Mouse (Mus musculus) forebrain, embryonic 11.5 days (tissue): ENCODE data around the gene Taf9. TPM values are rescaled to one million over a fixed set of nuclear protein-coding genes. Genes with fewer than 3 reads are reported as not detected.
A peak's percentile ranks its signal among the peaks of the same experiment; 100 is the strongest.

ENCODE experiments used
- ATAC-seq: fragments of 200-750 bp; cut with Nextera tagmentation; replicated peaks from 2 replicates; pipeline ENCODE4 v1.8.0; 2017; ENCODE audit warnings: moderate TSS enrichment; ENCODE audit not compliant: low FRiP score
- DNase-seq: peaks from one replicate; pipeline ENCODE4 v3.0.0-alpha.2; 2017; ENCODE audit warnings: low spot score
- H3K27ac ChIP-seq: fragments of 300-500 bp; sonication (generic); 2 replicates; pipeline ENCODE4 v1.5.1; 2014; ENCODE audit warnings: low read depth, low read length
- H3K27me3 ChIP-seq: fragments of 300-500 bp; sonication (generic); 2 replicates; pipeline ENCODE4 v1.6.1; 2014; ENCODE audit warnings: mild to moderate bottlenecking, low read length, mixed read lengths; ENCODE audit not compliant: control insufficient read depth, insufficient read depth
- H3K36me3 ChIP-seq: fragments of 300-500 bp; sonication (generic); 2 replicates; pipeline ENCODE4 v1.6.1; 2014; ENCODE audit warnings: mild to moderate bottlenecking, low read length, moderate library complexity, mixed read lengths; ENCODE audit not compliant: control insufficient read depth, insufficient read depth
- H3K4me1 ChIP-seq: fragments of 300-500 bp; sonication (generic); replicated peaks from 2 replicates; pipeline ENCODE4 v1.6.1; 2014; ENCODE audit warnings: low read length, mixed read lengths; ENCODE audit not compliant: control insufficient read depth, insufficient read depth
- H3K4me2 ChIP-seq: fragments of 300-500 bp; sonication (generic); 2 replicates; pipeline ENCODE4 v1.6.1; 2014; ENCODE audit warnings: low read depth, mild to moderate bottlenecking, low read length, moderate library complexity, mixed read lengths; ENCODE audit not compliant: severe bottlenecking
- H3K4me3 ChIP-seq: fragments of 300-500 bp; sonication (generic); 2 replicates; pipeline ENCODE4 v1.5.1; 2014; ENCODE audit warnings: low read depth, low read length
- H3K9ac ChIP-seq: fragments of 300-500 bp; sonication (generic); 2 replicates; pipeline ENCODE4 v1.6.1; 2014; ENCODE audit warnings: low read length
- H3K9me3 ChIP-seq: fragments of 300-500 bp; sonication (generic); 2 replicates; pipeline ENCODE4 v1.6.1; 2016; ENCODE audit warnings: low read length, mixed read lengths; ENCODE audit not compliant: control insufficient read depth
- WGBS: fragments of 180-500 bp; shearing (Covaris S2); extraction: QIAGEN DNeasy Blood & Tissue Kit; methylation state at CpG from one replicate; pipeline ENCODE4 v1.1.7; 2014; 5-methylcytosine and 5-hydroxymethylcytosine counted together
- polyA plus RNA-seq: library from polyadenylated mRNA; unstranded; fragments of >200 nt; fragmentation: Nextera tagmentation; extraction: Ambion mirVana; gene quantifications from 2 replicates; pipeline ENCODE4 v1.2.1, GENCODE M21; 2014

Taf9 gene
- polyA plus RNA-seq, 1 experiment from 2014 or later = 22.6 TPM

DNA sequence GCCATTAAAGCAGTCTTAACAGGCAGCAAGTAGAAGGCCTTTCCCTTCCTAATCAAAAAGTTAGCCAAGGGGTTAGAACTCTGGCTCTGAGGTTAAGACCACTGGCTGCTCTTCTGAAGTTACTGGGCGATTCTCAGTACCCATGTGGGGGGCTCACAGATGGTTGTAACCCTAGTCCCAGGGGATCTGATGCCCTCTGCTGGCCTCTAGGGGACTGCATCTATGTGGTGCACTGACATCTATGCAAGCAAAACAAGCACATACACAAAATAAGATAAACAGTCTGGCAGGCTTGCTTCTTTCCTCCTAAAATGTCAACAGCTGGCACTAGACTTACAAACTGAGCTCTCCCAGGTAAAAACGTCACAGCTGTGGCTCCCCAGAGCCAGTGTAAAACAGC, 38.5 kb upstream of the Taf9 start:
- ATAC-seq = no peak
- H3K4me3 ChIP-seq = no peak overlapping the region
- H3K27ac ChIP-seq = no peak overlapping the region
- 0 out of 2 replicates have a peak, but pooled peaks cover under 1% of the 10 kb centered on the region for H3K9me3 ChIP-seq
- no peaks in the 10 kb centered on the region for H3K36me3 ChIP-seq
- no peak for DNase-seq
- H3K9ac ChIP-seq = no peak overlapping the region
- H3K4me1 ChIP-seq = peaks cover 5% of the 10 kb centered on the region
- no peak overlapping the region for H3K4me2 ChIP-seq
- H3K27me3 ChIP-seq = peaks cover 6% of the 10 kb centered on the region
- WGBS = 73% methylated on average over 2 of the region's 2 CpGs

DNA sequence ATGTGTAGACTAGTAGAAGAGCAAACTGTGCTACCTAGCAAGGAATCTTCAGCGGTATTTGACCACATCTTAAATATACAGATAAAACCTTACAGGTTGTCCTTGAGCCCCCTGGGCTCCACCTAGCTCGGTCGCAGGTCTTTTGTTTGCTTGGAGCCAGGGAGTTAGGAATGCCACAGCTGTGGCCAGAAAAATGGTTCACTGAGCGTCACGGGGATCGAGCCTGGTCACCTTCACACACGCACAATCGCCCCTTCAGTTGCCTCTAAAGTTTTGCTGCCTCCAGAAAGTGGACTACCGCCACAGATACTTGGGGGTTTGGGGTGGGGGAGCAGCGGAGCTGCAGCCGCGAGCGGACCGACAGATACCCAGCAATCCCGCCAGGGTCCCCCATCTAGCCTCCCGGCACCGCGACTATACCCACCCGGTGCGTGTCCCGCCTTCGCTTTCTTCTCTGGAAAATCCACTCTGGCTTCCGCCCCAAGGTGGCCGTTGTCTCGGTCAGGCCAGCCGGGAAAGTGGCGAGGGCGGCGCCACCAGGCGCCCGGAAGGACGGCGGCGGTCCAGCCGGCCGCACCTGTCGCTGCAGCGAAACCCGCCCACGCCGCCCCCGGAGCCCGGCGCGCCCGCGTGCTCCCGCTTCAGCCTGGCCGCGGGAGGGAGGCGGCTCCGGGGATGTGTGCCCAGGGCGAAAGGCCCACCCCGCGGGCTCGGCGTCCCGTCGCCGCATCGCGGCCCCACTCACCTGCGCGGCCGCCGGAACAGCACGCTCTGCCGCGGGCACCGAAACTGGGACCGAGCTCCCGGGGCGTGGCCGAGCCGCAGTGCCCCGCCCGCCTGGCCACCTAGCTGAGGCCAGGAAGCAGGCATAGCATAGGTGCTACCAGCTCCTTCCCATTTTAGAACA, 34.9 kb upstream of the Taf9 start, which contains the start of gene Marveld2:
Marveld2 (minus strand) TSS at position 791 of the 907 bp plus-strand sequence.
- 1% methylated on average over 75 of the region's 77 CpGs for WGBS
- Histone ChIP-seq H3K4me2 (peak within 1 kb of the TSS; percentile 96), H3K36me3 (peaks cover 2% of the 10 kb centered on the region; the same call in 1 of the 2 replicates), H3K27ac (no peak within 1 kb of the TSS), H3K9ac (peak within 1 kb of the TSS; percentile 66), H3K4me1 (peaks cover 5% of the 10 kb centered on the region), H3K27me3 (peaks cover 6% of the 10 kb centered on the region), H3K9me3 (no peaks in the 10 kb centered on the region), H3K4me3 (peak within 1 kb of the TSS; percentile 54)
- ATAC-seq (peak; percentile 49), DNase-seq (peak; percentile 66)

DNA sequence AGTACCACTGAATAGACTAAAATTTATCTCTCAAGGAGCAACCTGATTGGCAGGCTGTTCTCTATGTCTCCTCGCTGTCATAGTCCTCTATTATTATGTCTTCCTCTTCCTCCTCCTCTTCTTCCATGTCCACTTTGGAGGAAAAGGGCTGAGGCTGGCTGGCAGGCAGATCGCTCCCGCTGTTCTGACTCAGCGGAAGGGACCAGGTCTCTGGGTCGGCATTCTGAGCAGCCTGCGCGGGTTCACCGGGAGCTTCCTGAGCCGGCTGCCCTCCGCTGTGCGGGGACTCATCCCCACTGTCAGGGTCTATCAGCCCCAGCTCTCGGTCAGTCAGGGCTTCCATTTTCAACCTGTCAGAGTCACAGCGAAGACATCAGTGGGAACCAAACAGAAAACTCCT, 33.8 kb upstream of the Taf9 start:
- H3K4me1 ChIP-seq = peaks cover 5% of the 10 kb centered on the region
- H3K9me3 ChIP-seq = no peaks in the 10 kb centered on the region
- H3K4me3 ChIP-seq = no peak overlapping the region
- H3K27me3 ChIP-seq = peaks cover 6% of the 10 kb centered on the region
- DNase-seq (no peak), ATAC-seq (no peak)
- H3K27ac ChIP-seq = no peak overlapping the region
- H3K9ac ChIP-seq = no peak overlapping the region
- no peak overlapping the region for H3K4me2 ChIP-seq
- 83% methylated on average over 13 of the region's 13 CpGs for WGBS
- H3K36me3 ChIP-seq = peaks cover 4% of the 10 kb centered on the region; the same call in 1 of the 2 replicates

DNA sequence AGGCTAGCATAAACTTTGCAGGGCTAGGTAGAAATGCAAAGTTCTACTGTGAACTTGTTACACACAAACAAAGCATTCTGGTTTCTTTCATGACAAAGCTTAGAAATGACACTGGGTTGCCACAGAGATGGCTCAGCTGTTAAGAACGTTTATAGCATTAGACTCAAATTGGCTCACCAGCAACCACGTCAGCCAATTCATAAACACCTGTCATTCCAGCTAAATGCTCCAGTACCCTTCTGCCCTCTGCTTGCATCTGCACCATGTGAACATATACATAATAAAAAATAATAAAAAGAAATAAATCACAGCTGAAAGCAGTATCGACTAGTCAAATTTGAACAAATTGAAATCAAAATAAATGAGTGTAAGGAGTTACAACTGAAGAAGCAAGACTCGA, 29.1 kb upstream of the Taf9 start:
- Histone ChIP-seq H3K27me3 (no peaks in the 10 kb centered on the region), H3K9ac (no peak overlapping the region), H3K4me2 (no peak overlapping the region), H3K4me1 (no peaks in the 10 kb centered on the region), H3K27ac (no peak overlapping the region), H3K4me3 (no peak overlapping the region), H3K9me3 (no peaks in the 10 kb centered on the region), H3K36me3 (peaks cover 4% of the 10 kb centered on the region; the same call in 1 of the 2 replicates)
- ATAC-seq (no peak), DNase-seq (no peak)
- 92% methylated on average over 4 of the region's 4 CpGs for WGBS

DNA sequence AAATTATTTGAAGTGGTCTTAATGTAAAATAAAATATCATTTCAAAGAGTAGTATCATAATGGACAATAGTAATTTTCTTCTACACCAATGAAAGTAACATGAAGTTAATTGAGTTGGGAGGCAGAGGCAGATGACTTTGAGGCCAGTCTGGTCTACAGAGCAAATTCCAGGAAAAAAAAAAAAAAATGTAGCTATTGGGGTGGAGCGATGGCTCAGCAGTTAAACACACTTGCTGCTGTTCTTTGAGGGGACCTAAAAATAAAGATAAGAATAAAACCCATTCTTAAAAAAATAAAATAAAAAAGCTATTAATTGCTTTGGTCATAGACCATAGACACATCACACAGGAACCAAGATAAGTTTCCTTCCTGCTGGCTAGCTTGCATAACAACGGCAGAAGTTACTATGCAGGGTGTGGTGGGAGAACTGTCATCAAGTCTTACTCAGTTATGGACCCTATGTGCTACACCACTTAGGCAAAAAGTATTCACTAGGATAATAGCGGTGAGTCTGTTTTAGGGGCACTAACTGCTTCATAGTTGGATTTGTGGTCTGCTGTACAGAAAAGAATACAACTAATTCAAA, 17.2 kb upstream of the Taf9 start:
- H3K4me1 ChIP-seq = no peaks in the 10 kb centered on the region
- H3K27ac ChIP-seq = no peak overlapping the region
- H3K36me3 ChIP-seq = peaks cover 3% of the 10 kb centered on the region; the same call in 1 of the 2 replicates
- no peak for DNase-seq
- H3K4me2 ChIP-seq = no peak overlapping the region
- H3K4me3 ChIP-seq = no peak overlapping the region
- no peaks in the 10 kb centered on the region for H3K27me3 ChIP-seq
- ATAC-seq = no peak
- WGBS = 91% methylated on average over 3 of the region's 3 CpGs
- no peak overlapping the region for H3K9ac ChIP-seq
- H3K9me3 ChIP-seq = no peaks in the 10 kb centered on the region

DNA sequence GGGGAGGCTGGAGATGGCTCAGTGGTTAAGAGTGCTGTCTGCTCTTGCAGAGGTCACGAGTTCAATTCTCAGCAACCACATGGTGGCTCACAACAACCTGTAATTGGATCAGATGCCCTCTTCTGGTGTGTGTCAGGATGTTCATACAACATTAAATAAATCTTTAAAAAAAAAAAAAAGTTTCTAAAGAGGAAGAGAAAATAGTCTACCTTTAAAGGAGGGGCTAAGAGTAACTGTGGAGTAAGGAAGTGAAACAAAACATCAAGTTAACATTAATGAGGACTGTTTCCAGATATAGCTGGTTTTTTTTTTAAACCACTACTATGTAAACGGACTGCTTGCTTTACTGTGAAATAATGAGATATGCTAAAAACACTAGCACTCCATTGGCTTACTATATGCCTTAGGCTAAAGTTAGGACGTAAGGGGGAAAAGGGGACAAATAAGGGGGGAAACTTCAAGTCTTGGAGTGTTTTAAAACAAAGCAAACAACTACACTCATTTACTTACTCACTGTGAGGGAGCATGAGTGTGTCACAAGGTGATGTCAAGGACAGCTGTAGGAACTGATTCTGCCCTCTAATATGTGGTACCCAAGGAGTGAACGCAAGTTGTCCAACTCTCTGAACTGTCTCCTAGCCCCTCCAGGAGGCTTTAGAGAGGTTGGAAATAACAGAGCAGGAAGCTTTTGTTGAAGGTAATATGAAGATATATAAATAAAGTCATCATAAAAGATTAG, 8.7 kb upstream of the Taf9 start:
- no peaks in the 10 kb centered on the region for H3K9me3 ChIP-seq
- H3K4me3 ChIP-seq = no peak overlapping the region
- ATAC-seq (no peak), DNase-seq (no peak)
- 87% methylated on average over 4 of the region's 4 CpGs for WGBS
- H3K9ac ChIP-seq = no peak overlapping the region
- no peak overlapping the region for H3K4me2 ChIP-seq
- peaks cover 2% of the 10 kb centered on the region; the same call in 1 of the 2 replicates for H3K36me3 ChIP-seq
- no peaks in the 10 kb centered on the region for H3K4me1 ChIP-seq
- H3K27ac ChIP-seq = no peak overlapping the region
- no peaks in the 10 kb centered on the region for H3K27me3 ChIP-seq

DNA sequence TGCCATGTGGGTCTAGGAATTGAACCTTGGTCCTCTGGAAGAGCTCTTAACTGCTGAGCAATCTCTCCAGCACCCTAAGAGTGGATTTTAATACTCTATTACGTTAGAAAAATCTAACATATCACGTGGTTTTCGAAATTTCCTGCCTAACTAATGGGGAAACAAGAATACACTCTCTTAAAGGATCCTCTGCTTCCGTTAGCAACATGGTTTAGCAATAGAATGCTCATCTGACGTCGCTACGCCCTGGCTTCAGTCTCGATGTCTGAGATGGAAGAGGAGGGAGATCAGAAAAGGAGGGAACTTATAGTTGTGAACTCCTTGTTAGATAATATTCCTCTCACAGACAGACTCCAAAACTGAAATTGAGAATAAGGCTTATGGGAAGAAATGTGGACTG, 3.2 kb upstream of the Taf9 start:
- no peak for ATAC-seq
- H3K36me3 ChIP-seq = no peaks in the 10 kb centered on the region; the same call in 1 of the 2 replicates
- no peak overlapping the region for H3K4me2 ChIP-seq
- no peak overlapping the region for H3K27ac ChIP-seq
- no peaks in the 10 kb centered on the region for H3K27me3 ChIP-seq
- no peak overlapping the region for H3K9ac ChIP-seq
- 96% methylated on average over 8 of the region's 8 CpGs for WGBS
- peaks cover 4% of the 10 kb centered on the region for H3K4me1 ChIP-seq
- H3K4me3 ChIP-seq = no peak overlapping the region
- DNase-seq = no peak
- no peaks in the 10 kb centered on the region for H3K9me3 ChIP-seq
